Mouse (Mus musculus) heart, embryonic 15.5 days (tissue): Measurements from ENCODE around the gene Osbpl2. TPM values are rescaled to one million over a fixed set of nuclear protein-coding genes. Genes with fewer than 3 reads are reported as not detected.
"Not testable (repeated sequence)": the region's sequence is repeated elsewhere in the genome, so short reads cannot be mapped to it uniquely, and the experiment has no call there.

ENCODE experiments used
- ATAC-seq: fragments of 200-750 bp; cut with Nextera tagmentation; replicated peaks from 2 replicates; pipeline ENCODE4 v1.8.0; 2017; ENCODE audit warnings: low read depth, moderate TSS enrichment; ENCODE audit not compliant: insufficient number of reproducible peaks, insufficient read depth, low FRiP score
- H3K27ac ChIP-seq: fragments of 300-500 bp; sonication (generic); 2 replicates; pipeline ENCODE4 v1.5.1; 2015; ENCODE audit warnings: mild to moderate bottlenecking, inconsistent platforms
- H3K27me3 ChIP-seq: fragments of 300-500 bp; sonication (generic); 2 replicates; pipeline ENCODE4 v1.6.1; 2015; ENCODE audit warnings: inconsistent platforms
- H3K36me3 ChIP-seq: fragments of 300-500 bp; sonication (generic); 2 replicates; pipeline ENCODE4 v1.6.1; 2015; ENCODE audit warnings: mild to moderate bottlenecking, inconsistent platforms
- H3K4me1 ChIP-seq: fragments of 300-500 bp; sonication (generic); replicated peaks from 2 replicates; pipeline ENCODE4 v1.6.1; 2015; ENCODE audit warnings: inconsistent platforms
- H3K4me2 ChIP-seq: fragments of 300-500 bp; sonication (generic); 2 replicates; pipeline ENCODE4 v1.6.1; 2015; ENCODE audit warnings: inconsistent platforms, mild to moderate bottlenecking, moderate library complexity
- H3K4me3 ChIP-seq: fragments of 300-500 bp; sonication (generic); 2 replicates; pipeline ENCODE4 v1.5.1; 2015; ENCODE audit warnings: mild to moderate bottlenecking, inconsistent platforms
- H3K9ac ChIP-seq: fragments of 300-500 bp; sonication (generic); 2 replicates; pipeline ENCODE4 v1.6.1; 2015; ENCODE audit warnings: mild to moderate bottlenecking, inconsistent platforms
- H3K9me3 ChIP-seq: fragments of 300-500 bp; sonication (generic); replicated peaks from 2 replicates; pipeline ENCODE4 v1.6.1; 2016; ENCODE audit warnings: inconsistent platforms
- WGBS: fragments of 180-500 bp; shearing (Covaris S2); methylation state at CpG from one replicate; pipeline ENCODE4 v1.1.7; 2015; ENCODE audit warnings: mixed read lengths; 5-methylcytosine and 5-hydroxymethylcytosine counted together
- polyA plus RNA-seq: library from polyadenylated mRNA; unstranded; fragments of >200 nt; fragmentation: Nextera tagmentation; extraction: Ambion mirVana; gene quantifications from 2 replicates; pipeline ENCODE4 v1.2.1, GENCODE M21; 2015

Osbpl2 gene
- polyA plus RNA-seq, 1 experiment from 2014 or later, result 31.5 TPM

DNA sequence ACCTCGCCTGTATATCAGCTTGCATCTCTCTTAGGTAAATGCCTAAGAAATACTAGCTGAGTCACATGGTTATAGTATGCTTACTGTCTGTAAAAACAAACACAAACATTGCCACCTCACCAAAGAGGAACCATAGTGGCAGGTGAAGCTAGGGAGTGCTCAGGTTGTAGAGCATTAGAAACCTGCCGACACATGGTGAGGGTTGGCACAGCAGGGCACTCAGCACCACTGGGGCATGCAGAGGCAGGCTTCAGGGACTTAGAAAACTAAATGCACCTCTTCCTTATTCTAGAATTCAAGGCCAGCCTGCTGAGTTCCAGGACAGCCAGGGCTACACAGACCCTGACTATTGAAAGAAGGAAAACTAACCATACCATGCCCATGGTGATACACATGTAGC is 47.8 kb downstream of the Osbpl2 start:
- H3K27me3 ChIP-seq, result no peaks in the 10 kb centered on the region
- no peak overlapping the region for H3K4me3 ChIP-seq
- no peak overlapping the region for H3K9ac ChIP-seq
- H3K36me3 ChIP-seq, result peaks cover 2% of the 10 kb centered on the region; the same call in 1 of the 2 replicates
- ATAC-seq, result no peak
- H3K4me2 ChIP-seq, result no peak overlapping the region
- WGBS, result 78% methylated on average over 2 of the region's 2 CpGs
- H3K9me3 ChIP-seq, result no peaks in the 10 kb centered on the region
- peaks cover 4% of the 10 kb centered on the region; the same call in 1 of the 2 replicates for H3K4me1 ChIP-seq
- H3K27ac ChIP-seq, result no peak overlapping the region

DNA sequence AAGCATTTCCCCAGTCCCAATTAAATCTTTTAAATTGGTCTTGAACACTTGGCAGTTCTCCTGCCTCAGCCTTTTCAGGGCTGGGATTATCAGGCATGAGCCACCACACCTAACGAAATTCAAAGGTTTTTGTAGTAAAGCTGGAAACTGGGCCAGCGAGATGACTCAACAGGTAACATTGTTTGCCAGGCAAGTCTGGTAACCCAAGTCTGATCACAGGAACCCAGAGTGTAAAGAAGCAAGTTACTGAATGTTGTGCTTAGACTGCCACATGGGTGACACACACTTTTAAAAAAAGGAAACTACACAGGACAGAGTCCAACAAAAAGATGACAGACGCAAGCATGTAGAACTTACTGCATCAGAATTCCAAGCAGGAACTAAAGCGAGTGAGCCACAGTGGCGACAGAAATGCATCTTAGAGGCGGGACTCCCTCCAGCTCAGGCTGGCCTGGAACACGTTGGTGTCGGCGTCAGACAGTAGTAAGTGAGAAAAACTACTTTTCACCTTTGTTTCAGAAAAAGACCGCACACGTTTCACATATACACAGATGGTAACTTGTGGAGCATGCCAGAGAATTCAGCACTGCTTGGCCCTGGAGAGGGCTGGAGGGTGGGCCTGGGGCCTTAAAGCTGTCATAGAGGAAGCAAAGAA is 51.2 kb downstream of the Osbpl2 start:
- H3K4me1 ChIP-seq, result peaks cover 20% of the 10 kb centered on the region
- ATAC-seq, result no peak
- H3K27ac ChIP-seq, result no peak overlapping the region
- H3K27me3 ChIP-seq, result no peaks in the 10 kb centered on the region
- 84% methylated on average over 11 of the region's 11 CpGs for whole genome bisulfite sequencing
- no peak overlapping the region for H3K4me2 ChIP-seq
- no peaks in the 10 kb centered on the region for H3K9me3 ChIP-seq
- peaks cover 14% of the 10 kb centered on the region; the same call in 1 of the 2 replicates for H3K36me3 ChIP-seq
- H3K9ac ChIP-seq, result no peak overlapping the region
- no peak overlapping the region for H3K4me3 ChIP-seq

DNA sequence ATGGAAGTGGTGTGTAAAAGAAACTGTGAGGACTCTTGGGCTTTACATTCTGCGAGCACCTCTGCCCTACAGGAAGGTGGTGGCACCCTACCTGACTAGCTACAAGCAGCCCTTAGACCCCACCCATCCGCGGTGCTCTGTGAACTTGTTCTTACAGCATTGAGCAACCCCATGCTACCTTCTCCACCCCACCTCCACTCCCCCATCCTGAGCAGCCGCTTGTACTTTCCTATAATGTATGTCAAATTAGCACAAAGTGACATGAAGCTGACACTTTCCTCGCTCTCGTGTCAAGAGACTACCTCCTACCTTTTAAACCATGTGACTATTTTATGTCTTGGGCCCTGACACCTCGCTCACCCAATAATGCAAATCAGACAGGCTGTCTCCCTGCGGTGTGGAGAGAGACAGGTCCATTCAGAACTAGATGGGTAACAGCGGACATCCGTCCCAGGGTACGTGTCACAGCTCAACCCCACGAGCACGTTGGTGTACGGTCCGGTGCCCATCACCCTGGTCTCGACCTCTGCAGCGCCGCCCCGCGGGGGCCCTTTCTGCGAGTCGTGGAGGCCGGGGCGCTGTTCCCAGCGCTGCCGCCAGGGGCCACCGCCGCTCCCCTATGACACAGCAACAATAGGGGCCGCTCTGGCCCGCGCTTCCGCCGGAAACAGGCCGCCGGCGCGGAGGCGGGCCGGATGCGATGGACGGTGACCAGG is 51.9 kb downstream of the Osbpl2 start, which contains the start of gene Adrm1:
TSS of gene Adrm1 (plus strand) at position 680 of the 716 bp plus-strand sequence.
- peak within 1 kb of the TSS; percentile 99 for H3K9ac ChIP-seq
- ATAC-seq, result peak; percentile 97
- H3K4me2 ChIP-seq, result peak within 1 kb of the TSS; percentile 96
- peak within 1 kb of the TSS; percentile 93 for H3K27ac ChIP-seq
- peak within 1 kb of the TSS; percentile 100 for H3K4me3 ChIP-seq
- peaks cover 20% of the 10 kb centered on the region for H3K36me3 ChIP-seq
- H3K4me1 ChIP-seq, result peaks cover 20% of the 10 kb centered on the region
- no peaks in the 10 kb centered on the region for H3K27me3 ChIP-seq
- WGBS, result 5% methylated on average over 41 of the region's 41 CpGs
- no peaks in the 10 kb centered on the region for H3K9me3 ChIP-seq

DNA sequence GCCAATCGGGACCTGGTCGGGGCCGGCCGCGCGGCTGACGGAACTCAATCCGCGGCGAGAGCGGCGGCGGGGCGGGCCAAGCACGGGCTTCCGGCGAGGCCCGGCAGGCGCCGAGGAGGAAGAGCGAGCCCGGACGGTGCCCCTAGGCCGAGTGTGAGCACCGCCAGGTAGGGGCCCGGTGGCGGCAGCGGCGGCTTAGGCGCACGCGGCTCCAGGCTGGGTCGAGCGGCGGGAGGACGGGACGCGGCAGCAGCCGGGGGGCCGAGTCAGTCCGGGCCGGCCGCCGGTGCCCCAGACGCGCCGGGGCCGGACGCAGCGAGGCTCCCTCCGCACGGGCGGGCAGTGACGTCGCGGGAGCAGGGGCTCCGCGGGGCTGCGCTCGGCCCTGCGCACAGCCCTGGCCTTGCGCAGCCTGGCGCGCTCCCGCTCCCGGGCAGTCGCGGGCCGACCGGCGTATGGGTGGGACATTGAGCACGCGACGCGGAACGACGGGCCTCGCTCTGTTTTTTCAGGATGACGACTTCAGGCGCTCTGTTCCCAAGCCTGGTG is 52.5 kb downstream of the Osbpl2 start:
- peaks cover 20% of the 10 kb centered on the region for H3K4me1 ChIP-seq
- no peaks in the 10 kb centered on the region for H3K27me3 ChIP-seq
- under 1% methylated on average over 80 of the region's 80 CpGs for WGBS
- peaks cover 27% of the 10 kb centered on the region for H3K36me3 ChIP-seq
- peak overlapping the region; percentile 99 for H3K9ac ChIP-seq
- no peaks in the 10 kb centered on the region for H3K9me3 ChIP-seq
- H3K4me3 ChIP-seq, result peak overlapping the region; percentile 100
- H3K27ac ChIP-seq, result peak overlapping the region; percentile 93
- H3K4me2 ChIP-seq, result peak overlapping the region; percentile 96
- ATAC-seq, result peak; percentile 51

DNA sequence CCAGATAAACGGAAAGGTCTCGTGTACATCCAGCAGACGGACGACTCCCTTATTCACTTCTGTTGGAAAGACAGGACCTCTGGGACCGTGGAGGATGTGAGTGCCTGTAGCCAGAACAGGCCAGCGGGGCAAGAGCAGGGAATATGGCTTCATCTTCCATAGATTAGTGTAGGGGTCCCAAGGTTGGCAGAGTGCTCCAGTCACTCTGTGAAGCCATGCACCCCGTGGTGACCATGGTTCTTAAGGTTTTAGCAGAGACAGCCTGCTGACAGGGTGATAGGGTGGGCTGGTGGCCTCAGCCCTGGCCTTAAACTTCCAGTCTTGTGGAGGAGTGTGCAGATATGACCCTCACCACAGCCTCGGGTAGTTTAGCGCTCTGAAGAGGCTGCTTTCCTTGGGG is 53.0 kb downstream of the Osbpl2 start:
- Histone ChIP-seq H3K36me3 (peaks cover 32% of the 10 kb centered on the region), H3K27ac (peak overlapping the region; percentile 93), H3K4me3 (peak overlapping the region; percentile 100), H3K9me3 (no peaks in the 10 kb centered on the region), H3K9ac (peak overlapping the region; percentile 99), H3K4me2 (peak overlapping the region; percentile 96), H3K4me1 (peaks cover 20% of the 10 kb centered on the region), H3K27me3 (no peaks in the 10 kb centered on the region)
- ATAC-seq, result no peak
- WGBS, result 2% methylated on average over 9 of the region's 9 CpGs

DNA sequence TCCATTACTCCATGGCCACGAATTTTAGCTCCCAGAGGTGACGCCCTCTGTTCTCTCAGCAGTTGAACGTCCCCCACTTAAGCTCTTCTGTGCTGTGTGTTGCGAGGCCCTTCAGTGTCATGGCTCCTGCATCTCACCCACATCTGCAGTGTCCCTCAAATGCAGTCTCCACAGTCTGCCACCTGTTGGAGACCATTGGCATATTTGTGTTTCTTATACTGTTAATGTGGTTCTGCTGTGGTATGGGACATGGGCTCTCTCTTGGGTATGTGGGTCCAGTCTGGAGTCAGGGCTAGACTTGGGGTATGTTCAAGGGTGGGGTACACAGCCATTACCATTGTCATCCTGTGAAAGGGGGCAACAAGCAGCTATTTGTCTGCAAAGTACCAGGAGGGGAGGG is 54.1 kb downstream of the Osbpl2 start:
- ATAC-seq, result no peak
- Histone ChIP-seq H3K27ac (no peak overlapping the region), H3K9ac (peak overlapping the region; percentile 99; the same call in 1 of the 2 replicates), H3K4me3 (peak overlapping the region; percentile 100), H3K27me3 (no peaks in the 10 kb centered on the region), H3K4me2 (peak overlapping the region; percentile 96), H3K4me1 (peaks cover 20% of the 10 kb centered on the region), H3K9me3 (no peaks in the 10 kb centered on the region), H3K36me3 (peaks cover 42% of the 10 kb centered on the region)
- WGBS, result 62% methylated on average over 4 of the region's 4 CpGs

DNA sequence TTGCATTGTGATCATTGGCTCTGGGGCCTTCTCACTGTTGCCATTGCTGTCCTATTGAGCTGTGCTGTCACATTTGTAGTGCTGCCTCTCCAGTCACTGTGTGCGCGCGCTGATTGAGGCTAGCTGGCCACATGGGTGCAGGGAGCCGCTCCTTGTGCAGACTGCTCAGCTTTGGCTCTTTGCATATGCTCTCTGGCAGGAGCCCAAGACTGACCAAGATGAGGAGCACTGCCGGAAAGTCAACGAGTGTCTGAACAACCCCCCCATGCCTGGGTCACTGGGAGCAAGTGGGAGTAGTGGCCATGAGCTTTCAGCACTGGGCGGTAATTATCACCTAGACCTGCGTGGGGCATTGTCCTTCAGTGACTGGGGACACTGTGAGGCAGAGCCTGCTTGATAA is 54.6 kb downstream of the Osbpl2 start:
- Histone ChIP-seq H3K4me3 (0 out of 2 replicates have a peak overlapping the region, but pooled peaks have one; percentile 1), H3K36me3 (peaks cover 47% of the 10 kb centered on the region), H3K4me1 (peaks cover 20% of the 10 kb centered on the region)
- H3K27me3 ChIP-seq, H3K9ac ChIP-seq, ATAC-seq, H3K4me2 ChIP-seq, H3K9me3 ChIP-seq, H3K27ac ChIP-seq: not testable (repeated sequence)
- 71% methylated on average over 8 of the region's 8 CpGs for WGBS

DNA sequence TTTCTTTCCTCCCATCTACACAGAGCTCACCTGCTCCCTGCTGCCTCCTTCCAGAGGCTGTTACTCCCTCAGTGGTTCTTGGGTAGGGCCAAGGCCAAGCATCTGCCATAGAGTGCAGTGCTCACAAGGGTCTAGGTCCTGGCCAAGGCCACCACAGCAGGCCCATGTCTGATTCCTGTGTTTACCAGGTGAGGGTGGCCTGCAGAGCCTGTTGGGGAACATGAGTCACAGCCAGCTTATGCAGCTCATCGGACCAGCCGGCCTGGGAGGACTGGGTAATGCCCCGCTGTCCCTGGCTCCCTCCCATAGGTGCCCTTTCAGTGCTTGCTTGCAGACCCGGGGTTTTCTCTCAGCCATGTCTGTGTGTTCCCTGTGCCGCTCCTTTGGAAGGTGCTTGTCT is 55.0 kb downstream of the Osbpl2 start:
- no peaks in the 10 kb centered on the region for H3K9me3 ChIP-seq
- H3K4me2 ChIP-seq, result no peak overlapping the region
- H3K4me3 ChIP-seq, result no peak overlapping the region
- no peaks in the 10 kb centered on the region for H3K27me3 ChIP-seq
- H3K9ac ChIP-seq, result no peak overlapping the region
- 91% methylated on average over 5 of the region's 5 CpGs for WGBS
- no peak for ATAC-seq
- H3K27ac ChIP-seq, result no peak overlapping the region
- H3K36me3 ChIP-seq, result peaks cover 51% of the 10 kb centered on the region
- peaks cover 20% of the 10 kb centered on the region for H3K4me1 ChIP-seq

DNA sequence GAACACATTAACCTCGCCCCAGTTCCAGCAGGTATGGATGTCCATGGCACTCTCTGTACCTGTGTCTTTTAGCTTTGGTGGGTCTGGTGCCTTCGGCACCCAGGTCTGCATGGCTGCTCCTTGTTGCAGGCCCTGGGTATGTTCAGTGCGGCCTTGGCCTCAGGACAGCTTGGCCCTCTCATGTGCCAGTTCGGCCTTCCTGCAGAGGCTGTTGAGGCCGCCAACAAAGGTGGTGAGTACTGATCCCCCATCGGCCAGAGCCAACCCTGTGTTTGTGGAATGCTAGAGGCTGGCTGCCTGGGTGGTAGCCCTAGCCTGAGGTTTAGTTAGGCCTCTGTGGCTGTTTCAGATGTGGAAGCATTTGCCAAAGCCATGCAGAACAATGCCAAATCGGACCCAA is 56.6 kb downstream of the Osbpl2 start:
- 85% methylated on average over 7 of the region's 7 CpGs for WGBS

DNA sequence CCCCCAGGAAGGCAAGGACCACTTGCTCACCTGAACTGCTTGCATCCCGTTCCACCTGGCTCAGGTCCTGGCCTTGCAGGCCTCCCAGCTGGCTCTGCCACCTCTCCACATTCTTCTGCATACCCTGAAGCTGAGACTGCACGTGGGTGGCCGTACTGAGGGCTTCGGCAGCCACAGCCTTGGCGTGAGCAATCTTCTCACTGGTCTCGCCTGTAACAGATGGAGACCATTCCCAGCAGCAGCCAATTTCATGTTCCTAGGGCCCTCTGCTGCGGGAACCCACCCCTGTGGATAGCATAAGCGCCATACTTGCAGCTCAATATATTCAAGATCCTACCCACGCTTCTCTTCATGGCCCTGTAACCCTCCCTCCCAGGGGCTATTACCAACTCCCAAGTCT is 62.4 kb downstream of the Osbpl2 start:
- H3K36me3 ChIP-seq, result peaks cover 57% of the 10 kb centered on the region
- no peak overlapping the region for H3K4me3 ChIP-seq
- H3K4me2 ChIP-seq, result no peak overlapping the region
- no peaks in the 10 kb centered on the region for H3K4me1 ChIP-seq
- no peak overlapping the region for H3K9ac ChIP-seq
- no peak overlapping the region for H3K27ac ChIP-seq
- H3K27me3 ChIP-seq, result no peaks in the 10 kb centered on the region
- ATAC-seq, result no peak
- WGBS, result 86% methylated on average over 9 of the region's 9 CpGs
- no peaks in the 10 kb centered on the region for H3K9me3 ChIP-seq

More for the DNA sequence above, 56.6 kb downstream of the Osbpl2 start:
- H3K9ac ChIP-seq, result no peak overlapping the region
- H3K27ac ChIP-seq, result no peak overlapping the region
- H3K36me3 ChIP-seq, result peaks cover 64% of the 10 kb centered on the region
- no peak overlapping the region for H3K4me2 ChIP-seq
- no peaks in the 10 kb centered on the region for H3K27me3 ChIP-seq
- H3K4me3 ChIP-seq, result no peak overlapping the region
- H3K9me3 ChIP-seq, result no peaks in the 10 kb centered on the region
- H3K4me1 ChIP-seq, result peaks cover 20% of the 10 kb centered on the region
- ATAC-seq, result no peak

DNA sequence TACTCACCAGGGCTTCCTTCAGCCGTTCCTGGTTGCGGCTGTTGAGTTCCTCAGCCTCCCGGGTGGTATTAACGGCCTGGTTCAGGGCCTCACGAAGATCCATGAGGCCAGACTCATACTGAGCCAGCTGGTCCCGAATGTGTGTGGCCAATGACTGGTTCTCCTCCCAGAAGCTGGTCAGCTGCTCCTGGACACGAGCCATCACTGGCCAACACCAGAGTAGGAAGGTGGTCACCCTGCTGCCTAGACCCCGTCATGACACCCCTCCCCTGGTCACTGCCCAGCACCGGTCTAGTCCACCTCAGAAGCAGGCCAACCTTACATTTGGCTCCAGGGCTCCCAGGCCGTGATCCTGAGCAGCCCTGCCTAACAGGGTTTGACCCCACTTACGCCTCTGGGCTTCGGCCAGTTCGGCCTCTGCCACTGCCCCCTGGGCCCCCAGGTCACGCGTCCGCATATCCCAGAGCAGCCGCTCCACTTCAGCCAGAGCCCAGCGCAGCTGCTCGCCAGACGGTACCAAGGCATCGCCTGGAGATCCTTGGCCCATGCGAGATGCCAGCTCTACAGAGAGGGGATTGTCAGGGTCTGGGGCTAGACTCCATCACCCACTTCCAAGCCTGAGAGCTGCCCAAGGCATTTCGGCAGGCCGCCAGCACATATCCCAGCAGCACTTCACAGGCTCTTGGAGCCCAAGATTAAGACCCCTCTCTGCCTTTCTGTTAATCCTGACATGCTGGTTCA is 65.1 kb downstream of the Osbpl2 start:
- no peak for ATAC-seq
- 87% methylated on average over 24 of the region's 24 CpGs for WGBS
- no peak overlapping the region for H3K4me2 ChIP-seq
- H3K4me1 ChIP-seq, result no peaks in the 10 kb centered on the region
- no peak overlapping the region for H3K4me3 ChIP-seq
- no peak overlapping the region for H3K9ac ChIP-seq
- H3K27ac ChIP-seq, result no peak overlapping the region
- peaks cover 44% of the 10 kb centered on the region for H3K36me3 ChIP-seq
- H3K9me3 ChIP-seq, result no peaks in the 10 kb centered on the region
- H3K27me3 ChIP-seq, result no peaks in the 10 kb centered on the region
